Mouse (Mus musculus) forebrain, embryonic 14.5 days (tissue): ENCODE data around the gene Prdx5. TPM values are rescaled to one million over a fixed set of nuclear protein-coding genes. Genes with fewer than 3 reads are reported as not detected.

ENCODE experiments used
- ATAC-seq: fragments of 200-750 bp; cut with Nextera tagmentation; 2 replicates; pipeline ENCODE4 v1.8.0; 2017; ENCODE audit warnings: mild to moderate bottlenecking, moderate library complexity
- DNase-seq: peaks from one replicate; pipeline ENCODE4 v3.0.0-alpha.2; 2015; ENCODE audit warnings: low spot score
- H3K27ac ChIP-seq: fragments of 300-500 bp; sonication (generic); 2 replicates; pipeline ENCODE4 v1.5.1; 2014; ENCODE audit warnings: low read depth, mild to moderate bottlenecking, control low read depth, low read length, moderate library complexity
- H3K27me3 ChIP-seq: fragments of 300-500 bp; sonication (generic); replicated peaks from 2 replicates; pipeline ENCODE4 v1.6.1; 2014; ENCODE audit warnings: low read length, control low read depth, mixed read lengths; ENCODE audit not compliant: control insufficient read depth, insufficient read depth
- H3K36me3 ChIP-seq: fragments of 300-500 bp; sonication (generic); 2 replicates; pipeline ENCODE4 v1.6.1; 2014; ENCODE audit warnings: low read length, control low read depth; ENCODE audit not compliant: control insufficient read depth, insufficient read depth
- H3K4me1 ChIP-seq: fragments of 300-500 bp; sonication (generic); 2 replicates; pipeline ENCODE4 v1.6.1; 2014; ENCODE audit warnings: antibody characterized with exemption, low read length, control low read depth; ENCODE audit not compliant: control insufficient read depth, insufficient read depth
- H3K4me2 ChIP-seq: fragments of 300-500 bp; sonication (generic); 2 replicates; pipeline ENCODE4 v1.6.1; 2014; ENCODE audit warnings: mild to moderate bottlenecking, control low read depth, low read length
- H3K4me3 ChIP-seq: fragments of 300-500 bp; sonication (generic); 2 replicates; pipeline ENCODE4 v1.5.1; 2014; ENCODE audit warnings: low read depth, low read length, control low read depth
- H3K9ac ChIP-seq: fragments of 300-500 bp; sonication (generic); 2 replicates; pipeline ENCODE4 v1.6.1; 2014; ENCODE audit warnings: mild to moderate bottlenecking, low read length, control low read depth, moderate library complexity
- H3K9me3 ChIP-seq: fragments of 300-500 bp; sonication (generic); replicated peaks from 2 replicates; pipeline ENCODE4 v1.6.1; 2016; ENCODE audit warnings: low read length, control low read depth, mixed read lengths; ENCODE audit not compliant: control insufficient read depth
- WGBS: fragments of 180-500 bp; shearing (Covaris S2); extraction: QIAGEN DNeasy Blood & Tissue Kit; methylation state at CpG from one replicate; pipeline ENCODE4 v1.1.7; 2014; 5-methylcytosine and 5-hydroxymethylcytosine counted together
- polyA plus RNA-seq: library from polyadenylated mRNA; unstranded; fragments of >200 nt; fragmentation: Nextera tagmentation; extraction: Ambion mirVana; gene quantifications from 2 replicates; pipeline ENCODE4 v1.2.1, GENCODE M21; 2014

The Prdx5 gene
- polyA plus RNA-seq: 229 and 233 TPM in 2 replicates

GRCm38 (mm10) chr19:6909507-6910289 lies at the start of gene Prdx5, which contains the start of gene Trmt112:
Gene Prdx5 (minus strand): TSS chr19:6910106.
Gene Trmt112 (plus strand): TSS chr19:6909698.
- Histone ChIP-seq H3K4me3 (peak within 1 kb of the TSS; percentile 53), H3K27me3 (no peaks in the 10 kb centered on the region), H3K4me1 (peaks cover 11% of the 10 kb centered on the region), H3K36me3 (peaks cover 60% of the 10 kb centered on the region), H3K4me2 (peak within 1 kb of the TSS; percentile 82), H3K9me3 (no peaks in the 10 kb centered on the region), H3K9ac (peak within 1 kb of the TSS; percentile 71), H3K27ac (peak within 1 kb of the TSS; percentile 93)
- DNase-seq: peak; percentile 98
- WGBS: under 1% methylated on average over 64 of the region's 65 CpGs
- ATAC-seq: peak; percentile 95

GRCm38 (mm10) chr19:6956461-6956860 lies 46.6 kb upstream of the Prdx5 start:
- H3K36me3 ChIP-seq: peaks cover 12% of the 10 kb centered on the region; the same call in 1 of the 2 replicates
- H3K9ac ChIP-seq: no peak overlapping the region
- H3K27ac ChIP-seq: no peak overlapping the region
- no peak overlapping the region for H3K4me2 ChIP-seq
- DNase-seq (no peak), ATAC-seq (no peak)
- H3K9me3 ChIP-seq: no peaks in the 10 kb centered on the region
- 87% methylated on average over 10 of the region's 10 CpGs for whole genome bisulfite sequencing
- H3K4me3 ChIP-seq: no peak overlapping the region
- no peaks in the 10 kb centered on the region for H3K27me3 ChIP-seq
- peaks cover 8% of the 10 kb centered on the region for H3K4me1 ChIP-seq

GRCm38 (mm10) chr19:6955424-6955823 lies 45.5 kb upstream of the Prdx5 start:
- ATAC-seq: no peak
- Histone ChIP-seq H3K4me2 (no peak overlapping the region), H3K4me3 (no peak overlapping the region), H3K36me3 (peaks cover 12% of the 10 kb centered on the region; the same call in 1 of the 2 replicates), H3K27me3 (no peaks in the 10 kb centered on the region), H3K9me3 (no peaks in the 10 kb centered on the region), H3K4me1 (peaks cover 8% of the 10 kb centered on the region), H3K9ac (no peak overlapping the region), H3K27ac (no peak overlapping the region)
- 88% methylated on average over 7 of the region's 7 CpGs for WGBS
- no peak for DNase-seq

- Histone ChIP-seq H3K4me3 (no peak overlapping the region), H3K36me3 (peaks cover 12% of the 10 kb centered on the region; the same call in 1 of the 2 replicates), H3K4me2 (no peak overlapping the region), H3K9me3 (no peaks in the 10 kb centered on the region), H3K27ac (no peak overlapping the region), H3K9ac (no peak overlapping the region), H3K4me1 (peaks cover 12% of the 10 kb centered on the region), H3K27me3 (no peaks in the 10 kb centered on the region)
- ATAC-seq: no peak
- 58% methylated on average over 9 of the region's 9 CpGs for WGBS
- DNase-seq: no peak
Measured at GRCm38 (mm10) chr19:6954046-6954445, 44.1 kb upstream of the Prdx5 start.

- peak overlapping the region; percentile 80; the same call in 1 of the 2 replicates for H3K9ac ChIP-seq
- no peak for DNase-seq
- H3K4me2 ChIP-seq: peak overlapping the region; percentile 94
- H3K4me1 ChIP-seq: peaks cover 12% of the 10 kb centered on the region
- no peaks in the 10 kb centered on the region for H3K27me3 ChIP-seq
- H3K4me3 ChIP-seq: no peak overlapping the region; the same call in 1 of the 2 replicates
- peaks cover 12% of the 10 kb centered on the region; the same call in 1 of the 2 replicates for H3K36me3 ChIP-seq
- H3K27ac ChIP-seq: no peak overlapping the region
- no peak for ATAC-seq
- H3K9me3 ChIP-seq: no peaks in the 10 kb centered on the region
- WGBS: 21% methylated on average over 3 of the region's 3 CpGs
Measured at GRCm38 (mm10) chr19:6952712-6953037, 42.8 kb upstream of the Prdx5 start.

- peak overlapping the region; percentile 94 for H3K27ac ChIP-seq
- peak overlapping the region; percentile 58 for H3K4me3 ChIP-seq
- whole genome bisulfite sequencing: 4% methylated on average over 31 of the region's 31 CpGs
- no peaks in the 10 kb centered on the region for H3K9me3 ChIP-seq
- peak overlapping the region; percentile 80 for H3K9ac ChIP-seq
- H3K4me1 ChIP-seq: peaks cover 12% of the 10 kb centered on the region
- peak; percentile 74 for DNase-seq
- peaks cover 12% of the 10 kb centered on the region; the same call in 1 of the 2 replicates for H3K36me3 ChIP-seq
- no peaks in the 10 kb centered on the region for H3K27me3 ChIP-seq
- ATAC-seq: peak; percentile 40
- H3K4me2 ChIP-seq: peak overlapping the region; percentile 94
Measured at GRCm38 (mm10) chr19:6951994-6952711, 42.2 kb upstream of the Prdx5 start.

GRCm38 (mm10) chr19:6951381-6951968 lies 41.6 kb upstream of the Prdx5 start:
- H3K4me2 ChIP-seq: peak overlapping the region; percentile 94
- peak overlapping the region; percentile 94 for H3K27ac ChIP-seq
- peaks cover 12% of the 10 kb centered on the region; the same call in 1 of the 2 replicates for H3K36me3 ChIP-seq
- H3K27me3 ChIP-seq: no peaks in the 10 kb centered on the region
- DNase-seq (peak; percentile 97), ATAC-seq (peak; percentile 81)
- H3K4me1 ChIP-seq: peaks cover 12% of the 10 kb centered on the region
- under 1% methylated on average over 35 of the region's 35 CpGs for WGBS
- peak overlapping the region; percentile 58 for H3K4me3 ChIP-seq
- peak overlapping the region; percentile 80 for H3K9ac ChIP-seq
- no peaks in the 10 kb centered on the region for H3K9me3 ChIP-seq

- under 1% methylated on average over 28 of the region's 28 CpGs for WGBS
Measured at GRCm38 (mm10) chr19:6950613-6951153, 40.8 kb upstream of the Prdx5 start.

More at GRCm38 (mm10) chr19:6950613-6951153, 40.8 kb upstream of the Prdx5 start:
- Histone ChIP-seq H3K9me3 (no peaks in the 10 kb centered on the region), H3K9ac (peak overlapping the region; percentile 80), H3K4me3 (peak overlapping the region; percentile 58), H3K27me3 (no peaks in the 10 kb centered on the region), H3K4me1 (peaks cover 12% of the 10 kb centered on the region), H3K36me3 (peaks cover 15% of the 10 kb centered on the region; the same call in 1 of the 2 replicates), H3K4me2 (peak overlapping the region; percentile 94), H3K27ac (peak overlapping the region; percentile 94)
- DNase-seq (peak; percentile 85), ATAC-seq (peak; percentile 73)
